ENCODE assay signal across 8 mouse cellular contexts in genomic region chr3:96180727-96181477, GRCm38 (mm10). TPM values are rescaled to one million over a fixed set of nuclear protein-coding genes. Genes with fewer than 3 reads are reported as not detected.
DNase-seq lines count a peak whose midpoint lies in the region; ATAC-seq lines count a peak whose summit lies in the region.

Gene Sv2a, plus strand, starts transcription at chr3:96181151.

- H3K27ac ChIP-seq in embryonic facial prominence, embryonic 12.5 days = 0 out of 2 replicates have a peak within 1 kb of the TSS, but pooled peaks have one; percentile 17
- H3K27ac ChIP-seq in hindbrain, embryonic 11.5 days (ENCODE audit: low read depth, low read length) = no peak within 1 kb of the TSS; the same call in 1 of the 2 replicates
- peak within 1 kb of the TSS; percentile 73 for H3K27ac ChIP-seq in midbrain, embryonic 12.5 days (replicated peaks)

- no peaks in the 10 kb centered on the region for H3K27me3 ChIP-seq in embryonic facial prominence, embryonic 12.5 days
- 0 out of 2 replicates have a peak, but pooled peaks cover 2% of the 10 kb centered on the region for H3K27me3 ChIP-seq in hindbrain, embryonic 11.5 days (ENCODE audit: control insufficient read depth, insufficient read depth, low read length)
- H3K27me3 ChIP-seq in midbrain, embryonic 12.5 days = peaks cover 8% of the 10 kb centered on the region; the same call in 1 of the 2 replicates

- peaks cover 24% of the 10 kb centered on the region for H3K4me1 ChIP-seq in embryonic facial prominence, embryonic 12.5 days
- H3K4me1 ChIP-seq in hindbrain, embryonic 11.5 days (replicated peaks; ENCODE audit: control insufficient read depth, insufficient read depth, low read length) = peaks cover 9% of the 10 kb centered on the region; the same call in 1 of the 2 replicates
- peaks cover 30% of the 10 kb centered on the region for H3K4me1 ChIP-seq in midbrain, embryonic 12.5 days

- peak; percentile 21; the same call in 1 of the 2 replicates for ATAC-seq in frontal cortex, adult (ENCODE audit: low TSS enrichment)
- no peak; the same call in 1 of the 2 replicates for ATAC-seq in embryonic facial prominence, embryonic 12.5 days (ENCODE audit: insufficient number of reproducible peaks, insufficient read depth, low FRiP score, low TSS enrichment)
- peak; percentile 67 for ATAC-seq in hindbrain, embryonic 11.5 days (ENCODE audit: low FRiP score)
- peak; percentile 72 for ATAC-seq in midbrain, embryonic 12.5 days (ENCODE audit: low FRiP score, low read depth)

- H3K4me3 ChIP-seq in embryonic facial prominence, embryonic 12.5 days = peak within 1 kb of the TSS; percentile 52
- peak within 1 kb of the TSS; percentile 51 for H3K4me3 ChIP-seq in hindbrain, embryonic 11.5 days (ENCODE audit: low read depth, low read length)
- peak within 1 kb of the TSS; percentile 58 for H3K4me3 ChIP-seq in midbrain, embryonic 12.5 days

- intact Hi-C loops in left cerebral cortex, postnatal 10 days (cut with DNase I) = no loop called here

- H3K36me3 ChIP-seq in embryonic facial prominence, embryonic 12.5 days = peaks cover 28% of the 10 kb centered on the region
- peaks cover 5% of the 10 kb centered on the region for H3K36me3 ChIP-seq in hindbrain, embryonic 11.5 days (ENCODE audit: control insufficient read depth, insufficient read depth, low read length)
- peaks cover 27% of the 10 kb centered on the region for H3K36me3 ChIP-seq in midbrain, embryonic 12.5 days

- H3K9ac ChIP-seq in embryonic facial prominence, embryonic 12.5 days = peak within 1 kb of the TSS; percentile 65
- peak within 1 kb of the TSS; percentile 60 for H3K9ac ChIP-seq in hindbrain, embryonic 11.5 days (ENCODE audit: low read depth, low read length)
- peak within 1 kb of the TSS; percentile 60 for H3K9ac ChIP-seq in midbrain, embryonic 12.5 days (replicated peaks)

- H3K9me3 ChIP-seq in embryonic facial prominence, embryonic 12.5 days = no peaks in the 10 kb centered on the region
- no peaks in the 10 kb centered on the region for H3K9me3 ChIP-seq in hindbrain, embryonic 11.5 days (ENCODE audit: control insufficient read depth, low read length)
- H3K9me3 ChIP-seq in midbrain, embryonic 12.5 days = no peaks in the 10 kb centered on the region

- no peak for DNase-seq in frontal cortex, postnatal 25 days (ENCODE audit: low spot score in 2 of 2)
- DNase-seq in adrenal gland, postnatal 10 days = peak; percentile 71
- peak; percentile 51 for DNase-seq in hindbrain, embryonic 11.5 days (ENCODE audit: low spot score)
- peak; percentile 71 to 89 for DNase-seq in left cerebral cortex, postnatal 10 days (ENCODE audit: extremely low spot score in 1 of 2, low spot score in 2 of 2)
- DNase-seq in spleen, postnatal 36 days (ENCODE audit: low spot score in 2 of 2) = peak; percentile 37 to 39

- peak within 1 kb of the TSS; percentile 83 for H3K4me2 ChIP-seq in embryonic facial prominence, embryonic 12.5 days (replicated peaks)
- peak within 1 kb of the TSS; percentile 74 for H3K4me2 ChIP-seq in hindbrain, embryonic 11.5 days (replicated peaks; ENCODE audit: low read depth, low read length)
- H3K4me2 ChIP-seq in midbrain, embryonic 12.5 days (replicated peaks) = peak within 1 kb of the TSS; percentile 66

- under 1% methylated on average over 18 of the region's 23 CpGs for WGBS in embryonic facial prominence, embryonic 12.5 days
- 0% methylated on average over 12 of the region's 23 CpGs for WGBS in hindbrain, embryonic 11.5 days
- under 1% methylated on average over 15 of the region's 23 CpGs for WGBS in midbrain, embryonic 12.5 days

RNA-seq across cellular contexts. Expression of gene Sv2a, which starts in this region (rescaled TPM):
- 10 to 100 TPM in 1 of 2 experiments, 1 to 10 TPM in 1; 9.5 to 14.2 TPM for total RNA-seq in adrenal gland, postnatal 10 days (2021)
- 8.6 and 9.2 TPM in 2 replicates for polyA plus RNA-seq in embryonic facial prominence, embryonic 12.5 days (2016; fragmentation: Nextera tagmentation; extraction: Ambion mirVana)
- 10.8 and 13.0 TPM in 2 replicates for polyA plus RNA-seq in hindbrain, embryonic 11.5 days (2014; fragmentation: Nextera tagmentation; extraction: Ambion mirVana)
- total RNA-seq in left cerebral cortex, postnatal 10 days (2021) = 100 to 1,000 TPM; 404 to 435 TPM
- 30.0 and 34.8 TPM in 2 replicates for polyA plus RNA-seq in midbrain, embryonic 12.5 days (2016; fragmentation: Nextera tagmentation; extraction: Ambion mirVana)

Comparison
In these comparisons a context has a peak if more than half of its experiments do, and no peak if none do; other contexts are left out.
1. RNA of gene Sv2a (total RNA-seq): 404 to 435 TPM in left cerebral cortex, postnatal 10 days; 9.5 to 14.2 TPM in adrenal gland, postnatal 10 days; every median in the first group is over 10 times any median in the second.
2. DNase-seq: peak in adrenal gland, postnatal 10 days (single experiment), hindbrain, embryonic 11.5 days (single experiment), left cerebral cortex, postnatal 10 days (2 of 2) and spleen, postnatal 36 days (2 of 2); none in frontal cortex, postnatal 25 days (0 of 2).
3. Peak in every context shown above with its lines, with median percentiles within 50 percentile points of each other: H3K4me2 ChIP-seq, H3K4me3 ChIP-seq and H3K9ac ChIP-seq.